Mouse (Mus musculus): ENCODE measurements around the gene Memo1. TPM values are rescaled to one million over a fixed set of nuclear protein-coding genes. Genes with fewer than 3 reads are reported as not detected.
"Not testable (repeated sequence)": the region's sequence is repeated elsewhere in the genome, so short reads cannot be mapped to it uniquely, and the experiment has no call there.

The Memo1 gene
- polyA plus RNA-seq, 1 experiment: 32.8 TPM

- H3K4me3 ChIP-seq (replicated peaks; ENCODE audit: insufficient read depth, low read depth, low read length): no peak overlapping the region
- WGBS: 91% methylated on average over 4 of the region's 4 CpGs
- DNase-seq: no peak
- H3K27me3 ChIP-seq (ENCODE audit: control insufficient read depth, insufficient read depth, low read length): no peaks in the 10 kb centered on the region
- no peaks in the 10 kb centered on the region for H3K4me1 ChIP-seq (ENCODE audit: control insufficient read depth, insufficient read depth, low read length)
- no peak overlapping the region for H3K27ac ChIP-seq (ENCODE audit: insufficient read depth, low read length)
- TF ChIP-seq POLR2A (IDR thresholded peaks at IDR 0.05; ENCODE audit: borderline replicate concordance, insufficient read depth, low read length) (no peak), CTCF (IDR thresholded peaks at IDR 0.05; ENCODE audit: borderline replicate concordance, insufficient read depth, low read depth, low read length) (no peak)
These were observed 8.7 kb upstream of the Memo1 start for GRCm38 (mm10) chr17:74304060-74304459.

- TF ChIP-seq CTCF (IDR thresholded peaks at IDR 0.05; ENCODE audit: borderline replicate concordance, insufficient read depth, low read depth, low read length): no peak
- TF ChIP-seq POLR2A (IDR thresholded peaks at IDR 0.05; ENCODE audit: borderline replicate concordance, insufficient read depth, low read length): no peak
- H3K4me1 ChIP-seq (ENCODE audit: control insufficient read depth, insufficient read depth, low read length): no peaks in the 10 kb centered on the region
- H3K27me3 ChIP-seq (ENCODE audit: control insufficient read depth, insufficient read depth, low read length): no peaks in the 10 kb centered on the region
- no peak overlapping the region for H3K27ac ChIP-seq (ENCODE audit: insufficient read depth, low read length)
- no peak for DNase-seq
- no peak overlapping the region for H3K4me3 ChIP-seq (replicated peaks; ENCODE audit: insufficient read depth, low read depth, low read length)
- 78% methylated on average over 5 of the region's 5 CpGs for WGBS
These were observed 4.8 kb upstream of the Memo1 start for GRCm38 (mm10) chr17:74300089-74300488.

GRCm38 (mm10) chr17:74296991-74297390 lies 1.7 kb upstream of the Memo1 start:
- H3K27me3 ChIP-seq (ENCODE audit: control insufficient read depth, insufficient read depth, low read length); H3K27ac ChIP-seq (ENCODE audit: insufficient read depth, low read length); H3K4me3 ChIP-seq (replicated peaks; ENCODE audit: insufficient read depth, low read depth, low read length); H3K4me1 ChIP-seq (ENCODE audit: control insufficient read depth, insufficient read depth, low read length); DNase-seq: not testable (repeated sequence)
- WGBS: 88% methylated on average over 5 of the region's 5 CpGs

GRCm38 (mm10) chr17:74296076-74296823 lies 929 bp upstream of the Memo1 start:
- DNase-seq: peak in 1 of 2 experiments; percentile 17
- Histone ChIP-seq H3K4me3 (replicated peaks; ENCODE audit: insufficient read depth, low read depth, low read length) (peak overlapping the region; percentile 90), H3K27me3 (ENCODE audit: control insufficient read depth, insufficient read depth, low read length) (no peaks in the 10 kb centered on the region), H3K27ac (ENCODE audit: insufficient read depth, low read length) (no peak overlapping the region), H3K4me1 (ENCODE audit: control insufficient read depth, insufficient read depth, low read length) (no peaks in the 10 kb centered on the region; the same call in 1 of the 2 replicates)
- WGBS: 55% methylated on average over 11 of the region's 11 CpGs
- TF ChIP-seq CTCF (IDR thresholded peaks at IDR 0.05; ENCODE audit: borderline replicate concordance, insufficient read depth, low read depth, low read length) (peak; percentile 25; the same call in 1 of the 2 replicates), POLR2A (IDR thresholded peaks at IDR 0.05; ENCODE audit: borderline replicate concordance, insufficient read depth, low read length) (no peak)

GRCm38 (mm10) chr17:74294426-74295025 lies 795 bp downstream of the Memo1 start:
- no peaks in the 10 kb centered on the region for H3K27me3 ChIP-seq (ENCODE audit: control insufficient read depth, insufficient read depth, low read length)
- peak; percentile 80 for DNase-seq
- H3K4me1 ChIP-seq (ENCODE audit: control insufficient read depth, insufficient read depth, low read length): no peaks in the 10 kb centered on the region; the same call in 1 of the 2 replicates
- peak overlapping the region; percentile 91 for H3K27ac ChIP-seq (ENCODE audit: insufficient read depth, low read length)
- TF ChIP-seq POLR2A (IDR thresholded peaks at IDR 0.05; ENCODE audit: borderline replicate concordance, insufficient read depth, low read length): no peak
- TF ChIP-seq CTCF (IDR thresholded peaks at IDR 0.05; ENCODE audit: borderline replicate concordance, insufficient read depth, low read depth, low read length): no peak
- peak overlapping the region; percentile 61 for H3K4me3 ChIP-seq (replicated peaks; ENCODE audit: insufficient read depth, low read depth, low read length)
- under 1% methylated on average over 69 of the region's 80 CpGs for WGBS

GRCm38 (mm10) chr17:74293687-74294425 lies 1.5 kb downstream of the Memo1 start:
- Histone ChIP-seq H3K4me3 (replicated peaks; ENCODE audit: insufficient read depth, low read depth, low read length) (peak overlapping the region; percentile 61), H3K4me1 (ENCODE audit: control insufficient read depth, insufficient read depth, low read length) (no peaks in the 10 kb centered on the region; the same call in none of the 2 replicates), H3K27me3 (ENCODE audit: control insufficient read depth, insufficient read depth, low read length) (no peaks in the 10 kb centered on the region), H3K27ac (ENCODE audit: insufficient read depth, low read length) (peak overlapping the region; percentile 87)
- no peak for TF ChIP-seq CTCF (IDR thresholded peaks at IDR 0.05; ENCODE audit: borderline replicate concordance, insufficient read depth, low read depth, low read length)
- TF ChIP-seq POLR2A (IDR thresholded peaks at IDR 0.05; ENCODE audit: borderline replicate concordance, insufficient read depth, low read length): no peak
- DNase-seq: no peak
- 2% methylated on average over 18 of the region's 18 CpGs for whole genome bisulfite sequencing

GRCm38 (mm10) chr17:74291640-74292361 lies 3.5 kb downstream of the Memo1 start:
- DNase-seq: no peak
- TF ChIP-seq CTCF (IDR thresholded peaks at IDR 0.05; ENCODE audit: borderline replicate concordance, insufficient read depth, low read depth, low read length) (no peak), POLR2A (IDR thresholded peaks at IDR 0.05; ENCODE audit: borderline replicate concordance, insufficient read depth, low read length) (no peak)

More at GRCm38 (mm10) chr17:74291640-74292361, 3.5 kb downstream of the Memo1 start:
- Histone ChIP-seq H3K27me3 (ENCODE audit: control insufficient read depth, insufficient read depth, low read length) (no peaks in the 10 kb centered on the region), H3K27ac (ENCODE audit: insufficient read depth, low read length) (no peak overlapping the region), H3K4me3 (replicated peaks; ENCODE audit: insufficient read depth, low read depth, low read length) (no peak overlapping the region), H3K4me1 (ENCODE audit: control insufficient read depth, insufficient read depth, low read length) (no peaks in the 10 kb centered on the region; the same call in none of the 2 replicates)
- 90% methylated on average over 4 of the region's 4 CpGs for WGBS

Data from cerebellum, adult 2 months (tissue).